Mouse (Mus musculus): ENCODE measurements at regions not wholly inside any gene's neighbourhood (a gene's known extent, or its start where the extent isn't known, plus 50 kb on each side); places are given as distances from the start of the nearest gene placed in this dataset.

- TF ChIP-seq CTCF (IDR thresholded peaks at IDR 0.05; ENCODE audit: borderline replicate concordance, control insufficient read depth, extremely low read depth, insufficient read depth, low read length, poor library complexity), result no peak
- TF ChIP-seq POLR2A (IDR thresholded peaks at IDR 0.05; ENCODE audit: control insufficient read depth, extremely low read depth, insufficient read depth, low read length, poor library complexity), result no peak
These were observed 59.5 kb upstream of the Adtrp start for GRCm38 (mm10) chr13:41907027-41907426.

Data from thymus, adult 2 months (tissue).